ENCODE assay signal across 25 mouse cellular contexts in genomic region chr2:174366571-174366970, GRCm38 (mm10). TPM values are rescaled to one million over a fixed set of nuclear protein-coding genes. Genes with fewer than 3 reads are reported as not detected.
A peak's percentile ranks its signal among the peaks of the same experiment; 100 is the strongest.
DNase-seq lines count a peak whose midpoint lies in the region; ATAC-seq and TF ChIP-seq lines count a peak whose summit lies in the region.
"Had no signal": no experiment of that assay in that cellular context is flagged by ENCODE, and none has a peak within 500 bp of the region (broad histone marks: within the 10 kb centered on the region; RNA-seq: fewer than 3 reads in every experiment).

No protein-coding gene starts in this region.

- peak in 1 of 2 experiments; percentile 37; a peak in 1 of 4 replicates for TF ChIP-seq EP300 in MEL (IDR thresholded peaks at IDR 0.05; ENCODE audit: low read depth in 1 of 2, low read length in 2 of 2)

- H3K4me2 ChIP-seq in liver, embryonic 11.5 days: no peak overlapping the region
- no peak overlapping the region for H3K4me2 ChIP-seq in liver, embryonic 12.5 days
- H3K4me2 ChIP-seq in kidney, embryonic 16.5 days (replicated peaks; ENCODE audit: low read depth, low read length): no peak overlapping the region
- H3K4me2 ChIP-seq: embryonic facial prominence, embryonic 12.5 days; forebrain, embryonic 13.5 days; forebrain, embryonic 15.5 days had no signal

- no peaks in the 10 kb centered on the region for H3K4me1 ChIP-seq in liver, embryonic 11.5 days (replicated peaks; ENCODE audit: control insufficient read depth, insufficient read depth, low read length)
- H3K4me1 ChIP-seq in liver, embryonic 12.5 days: no peaks in the 10 kb centered on the region
- peaks cover 0 to 18% of the 10 kb centered on the region in 2 experiments; a peak in 2 of 4 replicates for H3K4me1 ChIP-seq in MEL (ENCODE audit: control insufficient read depth in 1 of 2, insufficient read depth in 2 of 2, low read length in 2 of 2)
- no peaks in the 10 kb centered on the region for H3K4me1 ChIP-seq in kidney, embryonic 16.5 days (ENCODE audit: insufficient read depth, low read length)
- H3K4me1 ChIP-seq: embryonic facial prominence, embryonic 10.5 days; embryonic facial prominence, embryonic 12.5 days; forebrain, embryonic 13.5 days; forebrain, embryonic 15.5 days had no signal

- H3K9me3 ChIP-seq in liver, embryonic 11.5 days (ENCODE audit: control insufficient read depth, low read length): no peaks in the 10 kb centered on the region
- no peaks in the 10 kb centered on the region for H3K9me3 ChIP-seq in liver, embryonic 12.5 days (replicated peaks)
- H3K9me3 ChIP-seq in MEL (replicated peaks; ENCODE audit: insufficient read depth, low read length): no peaks in the 10 kb centered on the region
- H3K9me3 ChIP-seq in kidney, embryonic 16.5 days (ENCODE audit: low read length): no peaks in the 10 kb centered on the region
- H3K9me3 ChIP-seq: embryonic facial prominence, embryonic 10.5 days; embryonic facial prominence, embryonic 12.5 days; forebrain, embryonic 13.5 days; forebrain, embryonic 15.5 days; G1E had no signal

- intact Hi-C loops in left cerebral cortex, postnatal 36 days (cut with DNase I): no loop called here

- no peak overlapping the region for H3K9ac ChIP-seq in liver, embryonic 11.5 days (ENCODE audit: low read depth, low read length)
- H3K9ac ChIP-seq in liver, embryonic 12.5 days: no peak overlapping the region
- peak overlapping the region; percentile 33 for H3K9ac ChIP-seq in MEL (ENCODE audit: control insufficient read depth, low read depth, low read length, poor library complexity, severe bottlenecking)
- H3K9ac ChIP-seq in kidney, embryonic 16.5 days (replicated peaks; ENCODE audit: low read length): no peak overlapping the region
- H3K9ac ChIP-seq: embryonic facial prominence, embryonic 12.5 days; forebrain, embryonic 13.5 days; forebrain, embryonic 15.5 days had no signal

- no peak overlapping the region for H3K4me3 ChIP-seq in liver, embryonic 11.5 days (ENCODE audit: low read depth, low read length)
- H3K4me3 ChIP-seq in liver, embryonic 12.5 days: no peak overlapping the region
- peak overlapping the region in 1 of 2 experiments; percentile 39; a peak in 2 of 4 replicates for H3K4me3 ChIP-seq in MEL (ENCODE audit: control insufficient read depth in 1 of 2, insufficient read depth in 1 of 2, low read depth in 2 of 2, low read length in 2 of 2)
- H3K4me3 ChIP-seq in kidney, embryonic 16.5 days (ENCODE audit: low read length): no peak overlapping the region
- H3K4me3 ChIP-seq: embryonic facial prominence, embryonic 10.5 days; embryonic facial prominence, embryonic 12.5 days; forebrain, embryonic 13.5 days; forebrain, embryonic 15.5 days had no signal

- TF ChIP-seq RAD21 in MEL (IDR thresholded peaks at IDR 0.05; ENCODE audit: low read depth, low read length): no peak

- H3K79me2 ChIP-seq in MEL (ENCODE audit: control insufficient read depth, insufficient read depth, low read length, poor library complexity): no peaks in the 10 kb centered on the region

- DNase-seq in liver, embryonic 11.5 days (ENCODE audit: low spot score): peak; percentile 27
- DNase-seq in MEL (ENCODE audit: low read depth, low spot score): peak; percentile 83
- peak; percentile 3 for DNase-seq in induced T-regulatory cell, adult 2 months (ENCODE audit: low read depth)
- DNase-seq in left cerebral cortex, postnatal 36 days (ENCODE audit: low spot score in 2 of 2): no peak
- DNase-seq: adrenal gland, adult 8-10 months; adrenal gland, postnatal 14 days; adrenal gland, postnatal 36 days; B cell, adult 2 months; cerebellum, adult 11-12 months; cerebellum, adult 2 months; cerebellum, adult 9-10 months; cerebellum, postnatal 10 days; cerebellum, postnatal 25 days had no signal

- no peak overlapping the region for H3K27ac ChIP-seq in liver, embryonic 11.5 days (ENCODE audit: low read depth, low read length)
- no peak overlapping the region for H3K27ac ChIP-seq in liver, embryonic 12.5 days
- H3K27ac ChIP-seq in MEL (ENCODE audit: control insufficient read depth, low read depth, low read length): peak overlapping the region; percentile 20
- no peak overlapping the region for H3K27ac ChIP-seq in kidney, embryonic 16.5 days (ENCODE audit: low read length)
- H3K27ac ChIP-seq: embryonic facial prominence, embryonic 10.5 days; embryonic facial prominence, embryonic 12.5 days; forebrain, embryonic 13.5 days; forebrain, embryonic 15.5 days had no signal

- H3K36me3 ChIP-seq in liver, embryonic 11.5 days (ENCODE audit: control insufficient read depth, insufficient read depth, low read length): no peaks in the 10 kb centered on the region
- H3K36me3 ChIP-seq in liver, embryonic 12.5 days: no peaks in the 10 kb centered on the region
- peaks cover 0 to 8% of the 10 kb centered on the region in 2 experiments; a peak in 2 of 4 replicates for H3K36me3 ChIP-seq in MEL (ENCODE audit: control insufficient read depth in 1 of 2, insufficient read depth in 2 of 2, low read length in 2 of 2)
- no peaks in the 10 kb centered on the region for H3K36me3 ChIP-seq in kidney, embryonic 16.5 days (ENCODE audit: insufficient read depth, low read length)
- H3K36me3 ChIP-seq: embryonic facial prominence, embryonic 10.5 days; embryonic facial prominence, embryonic 12.5 days; forebrain, embryonic 15.5 days; G1E had no signal

- TF ChIP-seq CTCF in MEL (IDR thresholded peaks at IDR 0.05 in 2 of 3, conservative IDR thresholded peaks at IDR 0.05 in 1 of 3; ENCODE audit: control insufficient read depth in 1 of 3, insufficient read depth in 1 of 3, low read depth in 2 of 3, low read length in 3 of 3, poor library complexity in 1 of 3, severe bottlenecking in 1 of 3): no peak

- 65% methylated on average over 10 of the region's 10 CpGs for WGBS in liver, embryonic 11.5 days
- 46% methylated on average over 10 of the region's 10 CpGs for WGBS in liver, embryonic 12.5 days (ENCODE audit: insufficient replicate concordance)
- WGBS in kidney, embryonic 16.5 days: 85% methylated on average over 10 of the region's 10 CpGs

- no peak for ATAC-seq in liver, embryonic 11.5 days (replicated peaks; ENCODE audit: low FRiP score)
- no peak for ATAC-seq in liver, embryonic 12.5 days
- ATAC-seq in megakaryocyte-erythroid progenitor cell, adult 5-6 weeks (replicated peaks; ENCODE audit: low FRiP score, low TSS enrichment, poor library complexity, severe bottlenecking): 0 out of 2 replicates have a peak, but pooled peaks have one; percentile 34
- no peak for ATAC-seq in kidney, embryonic 16.5 days (ENCODE audit: low FRiP score, low TSS enrichment)
- ATAC-seq: activated CD4-positive, CD25-positive, alpha-beta regulatory T cell, adult 4 months; CD4-positive, CD25-positive, alpha-beta regulatory T cell, adult 4 months; forebrain, embryonic 13.5 days; forebrain, embryonic 15.5 days; Patski had no signal

- no peak for TF ChIP-seq POLR2A in MEL (IDR thresholded peaks at IDR 0.05; ENCODE audit: control insufficient read depth in 1 of 2, insufficient read depth in 1 of 2, low read depth in 1 of 2, low read length in 2 of 2, poor library complexity in 1 of 2)

- H3K27me3 ChIP-seq in liver, embryonic 11.5 days (replicated peaks; ENCODE audit: control insufficient read depth, insufficient read depth, low read length): no peaks in the 10 kb centered on the region
- no peaks in the 10 kb centered on the region for H3K27me3 ChIP-seq in liver, embryonic 12.5 days (replicated peaks)
- no peaks in the 10 kb centered on the region for H3K27me3 ChIP-seq in MEL (ENCODE audit: control insufficient read depth in 1 of 2, insufficient read depth in 2 of 2, low read length in 2 of 2)
- no peaks in the 10 kb centered on the region for H3K27me3 ChIP-seq in kidney, embryonic 16.5 days (ENCODE audit: insufficient read depth, low read length)
- H3K27me3 ChIP-seq: CH12.LX; embryonic facial prominence, embryonic 12.5 days; forebrain, embryonic 13.5 days; forebrain, embryonic 15.5 days had no signal

TF ChIP-seq in MEL, 35 proteins besides CTCF, POLR2A, EP300 and RAD21 (continues in another document):
- TF ChIP-seq MYC (IDR thresholded peaks at IDR 0.05; ENCODE audit: low read depth, low read length) (0 out of 2 replicates have a peak, but pooled peaks have one; percentile 24), GATA1 (IDR thresholded peaks at IDR 0.05; ENCODE audit: low read depth, low read length) (peak; percentile 58; the same call in 1 of the 2 replicates), MAX (IDR thresholded peaks at IDR 0.05; ENCODE audit: low read length) (no peak), HCFC1 (IDR thresholded peaks at IDR 0.05; ENCODE audit: low read depth, low read length) (no peak), ZC3H11A (IDR thresholded peaks at IDR 0.05; ENCODE audit: low read depth, low read length) (no peak), UBTF (IDR thresholded peaks at IDR 0.05; ENCODE audit: borderline replicate concordance, insufficient read depth, low read depth, low read length) (no peak), E2F4 (IDR thresholded peaks at IDR 0.05; ENCODE audit: borderline replicate concordance, low read depth, low read length) (no peak), POLR2AphosphoS5 (IDR thresholded peaks at IDR 0.05; ENCODE audit: borderline replicate concordance, low read depth, low read length) (no peak), USF1 (IDR thresholded peaks at IDR 0.05; ENCODE audit: low read depth, low read length) (no peak)

RNA-seq across cellular contexts. Expression of gene Gm20721, which starts 20.1 kb away (rescaled TPM):
- polyA plus RNA-seq in liver, embryonic 11.5 days (2014; fragmentation: Nextera tagmentation; extraction: Ambion mirVana): 7.3 and 7.7 TPM in 2 replicates
- 23.2 and 33.5 TPM in 2 replicates for polyA plus RNA-seq in liver, embryonic 12.5 days (2016; fragmentation: Nextera tagmentation; extraction: Ambion mirVana)
- total RNA-seq in MEL (2012; rRNA removed): 26.9 and 34.2 TPM in 2 replicates
- polyA plus RNA-seq in MEL (2012; ENCODE audit: insufficient read depth in 1 of 2, insufficient read length in 2 of 2, low read depth in 1 of 2, low replicate concordance in 2 of 2, missing spikeins in 1 of 2): 100 to 1,000 TPM in 1 of 2 experiments, not detected in 1; 171 TPM
- 0.13 TPM in 1 of 2 replicates, not detected in the other for total RNA-seq in megakaryocyte-erythroid progenitor cell, adult 5-6 weeks (2014; fragmentation: Nextera tagmentation)
- 2.7 and 5.7 TPM in 2 replicates for total RNA-seq in megakaryocyte-erythroid progenitor cell, adult 5-6 weeks (2017)
- total RNA-seq in left cerebral cortex, postnatal 36 days (2021): 1 to 10 TPM; 3.0 TPM
- 18.2 and 28.2 TPM in 2 replicates for polyA plus RNA-seq in kidney, embryonic 16.5 days (2015; fragmentation: Nextera tagmentation; extraction: Ambion mirVana)

RNA-seq across cellular contexts. Expression of gene Nelfcd, which starts 49.0 kb away (rescaled TPM):
- 117 and 125 TPM in 2 replicates for polyA plus RNA-seq in liver, embryonic 11.5 days (2014; fragmentation: Nextera tagmentation; extraction: Ambion mirVana)
- 99.2 and 100 TPM in 2 replicates for polyA plus RNA-seq in liver, embryonic 12.5 days (2016; fragmentation: Nextera tagmentation; extraction: Ambion mirVana)
- total RNA-seq in MEL (2012; rRNA removed): 43.8 and 46.8 TPM in 2 replicates
- polyA plus RNA-seq in MEL (2012; ENCODE audit: insufficient read depth in 1 of 2, insufficient read length in 2 of 2, low read depth in 1 of 2, low replicate concordance in 2 of 2, missing spikeins in 1 of 2): 10 to 100 TPM; 74.8 to 89.0 TPM
- 73.4 and 90.4 TPM in 2 replicates for total RNA-seq in megakaryocyte-erythroid progenitor cell, adult 5-6 weeks (2014; fragmentation: Nextera tagmentation)
- 49.0 and 50.4 TPM in 2 replicates for total RNA-seq in megakaryocyte-erythroid progenitor cell, adult 5-6 weeks (2017)
- total RNA-seq in left cerebral cortex, postnatal 36 days (2021): 10 to 100 TPM; 48.9 to 49.0 TPM
- 132 and 137 TPM in 2 replicates for polyA plus RNA-seq in kidney, embryonic 16.5 days (2015; fragmentation: Nextera tagmentation; extraction: Ambion mirVana)

Comparison
In these comparisons a context has a peak if more than half of its experiments do, and no peak if none do; other contexts are left out.
1. DNase-seq: peak in liver, embryonic 11.5 days (single experiment), MEL (single experiment) and induced T-regulatory cell, adult 2 months (single experiment); none in left cerebral cortex, postnatal 36 days (0 of 2).